Mouse (Mus musculus) midbrain, embryonic 15.5 days (tissue): ENCODE data around the gene Pgrmc1. TPM values are rescaled to one million over a fixed set of nuclear protein-coding genes. Genes with fewer than 3 reads are reported as not detected.
"Not testable (repeated sequence)": the region's sequence is repeated elsewhere in the genome, so short reads cannot be mapped to it uniquely, and the experiment has no call there.

Source experiments
- ATAC-seq: fragments of 200-750 bp; cut with Nextera tagmentation; replicated peaks from 2 replicates; pipeline ENCODE4 v1.8.0; 2017; ENCODE audit warnings: moderate TSS enrichment
- H3K27ac ChIP-seq: fragments of 300-500 bp; sonication (generic); 2 replicates; pipeline ENCODE4 v1.5.1; 2015; ENCODE audit warnings: mild to moderate bottlenecking, inconsistent platforms
- H3K27me3 ChIP-seq: fragments of 300-500 bp; sonication (generic); replicated peaks from 2 replicates; pipeline ENCODE4 v1.6.1; 2015; ENCODE audit warnings: inconsistent platforms
- H3K36me3 ChIP-seq: fragments of 300-500 bp; sonication (generic); replicated peaks from 2 replicates; pipeline ENCODE4 v1.6.1; 2015; ENCODE audit warnings: inconsistent platforms
- H3K4me1 ChIP-seq: fragments of 300-500 bp; sonication (generic); 2 replicates; pipeline ENCODE4 v1.6.1; 2015; ENCODE audit warnings: inconsistent platforms
- H3K4me2 ChIP-seq: fragments of 300-500 bp; sonication (generic); 2 replicates; pipeline ENCODE4 v1.6.1; 2015; ENCODE audit warnings: inconsistent platforms, mild to moderate bottlenecking, moderate library complexity
- H3K4me3 ChIP-seq: fragments of 300-500 bp; sonication (generic); 2 replicates; pipeline ENCODE4 v1.5.1; 2015; ENCODE audit warnings: mild to moderate bottlenecking, inconsistent platforms
- H3K9ac ChIP-seq: fragments of 300-500 bp; sonication (generic); 2 replicates; pipeline ENCODE4 v1.6.1; 2015; ENCODE audit warnings: mild to moderate bottlenecking, inconsistent platforms
- H3K9me3 ChIP-seq: fragments of 300-500 bp; sonication (generic); 2 replicates; pipeline ENCODE4 v1.6.1; 2016; ENCODE audit warnings: inconsistent platforms
- WGBS: fragments of 180-500 bp; shearing (Covaris S2); methylation state at CpG from one replicate; pipeline ENCODE4 v1.1.7; 2015; ENCODE audit warnings: mixed read lengths; 5-methylcytosine and 5-hydroxymethylcytosine counted together
- polyA plus RNA-seq: library from polyadenylated mRNA; unstranded; fragments of >200 nt; fragmentation: Nextera tagmentation; extraction: Ambion mirVana; gene quantifications from 2 replicates; pipeline ENCODE4 v1.2.1, GENCODE M21; 2015

The Pgrmc1 gene
- polyA plus RNA-seq = 682 and 686 TPM in 2 replicates

DNA sequence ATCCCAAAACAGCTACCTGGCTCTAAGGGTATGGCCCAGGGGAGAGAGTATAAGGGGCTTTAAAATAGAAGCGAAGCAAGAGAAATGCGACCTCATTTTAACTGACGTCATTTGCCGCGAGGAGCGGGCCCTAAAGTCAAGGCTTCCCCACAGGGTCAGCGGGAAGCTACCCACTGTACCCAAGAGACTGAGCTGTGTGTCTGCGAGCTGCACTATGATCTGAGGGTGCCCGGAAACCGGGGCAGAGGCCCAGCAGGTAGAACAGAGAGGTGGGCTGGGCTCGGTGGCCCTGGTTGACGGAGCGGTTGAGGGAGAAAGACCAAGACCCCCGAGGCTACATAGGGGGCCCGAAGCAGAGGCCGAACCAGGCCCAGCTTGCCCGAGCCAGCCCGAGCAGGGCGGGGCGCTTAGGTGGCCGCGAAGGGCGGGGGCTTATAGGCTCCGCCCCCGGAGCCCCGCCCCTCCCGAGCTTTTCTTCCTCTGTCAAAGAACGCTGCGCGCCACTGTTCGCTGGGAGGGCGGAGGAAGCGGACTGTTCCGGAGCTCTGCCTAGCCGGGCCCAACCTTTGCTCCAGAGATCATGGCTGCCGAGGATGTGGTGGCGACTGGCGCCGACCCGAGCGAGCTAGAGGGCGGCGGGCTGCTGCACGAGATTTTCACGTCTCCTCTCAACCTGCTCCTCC is at the start of gene Pgrmc1:
Gene Pgrmc1 (plus strand): TSS at position 500 of the 683 bp plus-strand sequence.
- H3K36me3 ChIP-seq = no peaks in the 10 kb centered on the region
- H3K27me3 ChIP-seq = no peaks in the 10 kb centered on the region
- WGBS = 29% methylated on average over 42 of the region's 45 CpGs
- H3K9ac ChIP-seq = peak within 1 kb of the TSS; percentile 81
- H3K4me3 ChIP-seq = peak within 1 kb of the TSS; percentile 66
- H3K4me1 ChIP-seq = peaks cover 14% of the 10 kb centered on the region
- peak within 1 kb of the TSS; percentile 90 for H3K27ac ChIP-seq
- no peaks in the 10 kb centered on the region for H3K9me3 ChIP-seq
- peak; percentile 93 for ATAC-seq
- peak within 1 kb of the TSS; percentile 54 for H3K4me2 ChIP-seq

DNA sequence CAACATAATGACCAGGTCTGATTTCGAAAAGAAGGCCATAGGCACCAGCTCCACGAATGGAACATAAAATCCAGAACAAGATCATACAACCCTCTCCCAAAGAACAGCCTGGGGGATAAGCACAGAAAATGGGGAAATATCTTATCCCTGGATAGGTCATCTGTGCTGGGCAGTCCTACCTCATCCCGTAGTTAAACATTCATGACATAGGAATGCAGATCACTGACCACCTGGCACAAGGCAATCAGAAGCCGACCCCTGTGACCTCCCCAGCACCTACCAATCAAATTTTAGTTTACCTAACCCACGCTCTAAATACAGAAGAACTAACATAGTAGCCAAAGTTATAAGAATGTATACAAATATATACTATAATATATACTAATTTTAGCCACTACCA is 49.2 kb upstream of the Pgrmc1 start:
- Histone ChIP-seq H3K4me1 (no peaks in the 10 kb centered on the region), H3K27me3 (no peaks in the 10 kb centered on the region), H3K27ac (no peak overlapping the region), H3K9me3 (no peaks in the 10 kb centered on the region), H3K36me3 (no peaks in the 10 kb centered on the region), H3K4me2 (no peak overlapping the region), H3K4me3 (no peak overlapping the region), H3K9ac (no peak overlapping the region)
- 78% methylated on average over 5 of the region's 5 CpGs for WGBS
- no peak for ATAC-seq

DNA sequence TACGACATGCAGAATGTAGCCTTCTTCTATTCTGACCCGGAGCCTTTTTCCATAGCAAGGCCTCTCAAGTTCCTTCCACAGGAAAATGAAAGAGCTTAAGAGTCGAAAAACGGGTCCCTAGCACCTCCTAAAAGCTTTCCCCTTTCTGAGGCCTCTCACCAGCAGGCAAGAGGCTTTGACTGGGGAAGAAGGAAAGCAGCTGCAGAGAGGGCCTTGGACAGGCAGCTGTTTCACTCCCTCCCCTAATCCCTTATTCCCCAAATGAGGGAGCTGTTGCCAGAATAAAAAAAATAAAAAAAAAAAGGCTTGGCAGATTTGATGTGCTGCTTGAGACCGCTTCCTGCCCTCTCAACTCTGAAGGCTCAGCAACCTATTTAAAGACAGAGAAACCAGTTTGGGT is 47.1 kb upstream of the Pgrmc1 start:
- Histone ChIP-seq H3K4me2 (no peak overlapping the region), H3K4me3 (no peak overlapping the region), H3K27ac (peak overlapping the region; percentile 63; the same call in 1 of the 2 replicates), H3K9ac (no peak overlapping the region), H3K9me3 (no peaks in the 10 kb centered on the region), H3K27me3 (no peaks in the 10 kb centered on the region), H3K4me1 (no peaks in the 10 kb centered on the region), H3K36me3 (no peaks in the 10 kb centered on the region)
- WGBS = 16% methylated on average over 5 of the region's 5 CpGs
- peak; percentile 67; the same call in 1 of the 2 replicates for ATAC-seq

DNA sequence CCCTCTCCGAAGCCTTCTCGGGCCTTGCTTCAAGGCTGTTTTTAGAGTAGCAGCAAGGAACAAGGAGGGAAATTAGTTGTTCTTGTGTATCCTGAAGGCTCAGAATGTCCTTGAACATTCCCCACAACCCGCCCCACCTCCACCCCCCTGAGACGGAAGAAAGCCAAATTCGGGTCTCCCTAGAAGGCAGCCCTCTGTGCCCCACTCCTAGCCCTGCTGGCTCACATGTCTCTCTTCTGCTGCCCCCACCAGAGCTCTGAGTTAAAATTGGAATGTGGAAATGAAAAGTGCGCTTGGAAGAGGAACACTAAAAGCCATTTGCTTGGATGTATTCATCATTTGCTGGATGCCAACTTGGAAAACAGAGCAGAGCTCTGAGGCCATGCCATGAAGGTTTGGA is 46.7 kb upstream of the Pgrmc1 start:
- no peak for ATAC-seq
- no peaks in the 10 kb centered on the region for H3K9me3 ChIP-seq
- no peaks in the 10 kb centered on the region for H3K4me1 ChIP-seq
- no peaks in the 10 kb centered on the region for H3K27me3 ChIP-seq
- 33% methylated on average over 6 of the region's 6 CpGs for WGBS
- H3K9ac ChIP-seq = no peak overlapping the region
- peak overlapping the region; percentile 63; the same call in 1 of the 2 replicates for H3K27ac ChIP-seq
- H3K36me3 ChIP-seq = no peaks in the 10 kb centered on the region
- no peak overlapping the region for H3K4me2 ChIP-seq
- no peak overlapping the region for H3K4me3 ChIP-seq

DNA sequence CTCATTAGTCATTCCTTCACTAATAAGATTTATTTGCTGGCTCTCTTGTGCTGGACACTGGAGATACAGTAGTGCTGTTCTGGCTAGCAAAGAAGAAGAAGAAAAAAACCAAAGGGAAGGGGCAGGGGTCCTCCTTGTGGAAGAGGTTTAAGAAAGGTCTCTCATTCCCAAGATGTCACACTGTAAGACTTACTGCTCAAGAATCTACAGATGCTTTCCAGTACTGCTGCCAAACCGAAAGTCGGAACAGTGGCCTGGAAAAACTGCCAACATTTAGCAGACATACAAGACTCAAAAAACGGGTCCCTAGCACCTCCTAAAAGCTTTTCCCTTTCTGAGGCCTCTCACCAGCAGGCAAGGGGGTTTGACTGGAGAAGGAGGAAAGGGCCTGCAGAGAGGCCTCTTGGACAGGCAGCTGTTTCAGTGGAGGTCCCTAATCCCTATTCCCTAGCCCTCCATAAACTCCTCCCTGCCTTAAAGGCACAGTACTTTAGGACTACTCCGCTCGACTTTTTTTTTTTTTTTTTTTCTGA is 45.9 kb upstream of the Pgrmc1 start:
- Histone ChIP-seq H3K36me3 (no peaks in the 10 kb centered on the region), H3K27ac (0 out of 2 replicates have a peak overlapping the region, but pooled peaks have one; percentile 63), H3K4me2 (no peak overlapping the region), H3K4me3 (no peak overlapping the region), H3K27me3 (no peaks in the 10 kb centered on the region), H3K9me3 (no peaks in the 10 kb centered on the region), H3K9ac (no peak overlapping the region), H3K4me1 (no peaks in the 10 kb centered on the region)
- ATAC-seq = peak; percentile 86
- 31% methylated on average over 5 of the region's 5 CpGs for WGBS

DNA sequence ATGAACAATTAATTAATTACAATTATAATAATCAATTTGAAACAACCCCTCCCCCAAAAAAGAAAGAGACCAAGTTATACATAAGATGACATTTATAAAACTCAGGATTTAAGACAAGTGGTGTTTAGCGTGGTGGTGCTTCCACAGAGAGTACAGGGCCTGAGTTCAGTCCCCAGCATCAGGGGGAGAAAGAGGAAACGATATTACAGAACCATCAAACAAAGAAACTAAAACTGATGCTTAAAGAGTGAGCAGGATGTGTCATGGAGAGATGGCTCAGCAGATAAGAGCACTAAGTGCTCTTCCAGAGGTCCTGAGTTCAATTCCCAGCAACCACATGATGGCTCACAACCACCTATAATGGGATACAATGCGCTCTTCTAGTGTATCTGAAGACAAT is 45.3 kb upstream of the Pgrmc1 start:
- Histone ChIP-seq H3K36me3 (no peaks in the 10 kb centered on the region), H3K27me3 (no peaks in the 10 kb centered on the region), H3K4me1 (no peaks in the 10 kb centered on the region), H3K4me3 (no peak overlapping the region), H3K9me3 (no peaks in the 10 kb centered on the region), H3K27ac (no peak overlapping the region), H3K4me2 (no peak overlapping the region), H3K9ac (no peak overlapping the region)
- ATAC-seq = no peak
- 70% methylated on average over 3 of the region's 3 CpGs for WGBS

DNA sequence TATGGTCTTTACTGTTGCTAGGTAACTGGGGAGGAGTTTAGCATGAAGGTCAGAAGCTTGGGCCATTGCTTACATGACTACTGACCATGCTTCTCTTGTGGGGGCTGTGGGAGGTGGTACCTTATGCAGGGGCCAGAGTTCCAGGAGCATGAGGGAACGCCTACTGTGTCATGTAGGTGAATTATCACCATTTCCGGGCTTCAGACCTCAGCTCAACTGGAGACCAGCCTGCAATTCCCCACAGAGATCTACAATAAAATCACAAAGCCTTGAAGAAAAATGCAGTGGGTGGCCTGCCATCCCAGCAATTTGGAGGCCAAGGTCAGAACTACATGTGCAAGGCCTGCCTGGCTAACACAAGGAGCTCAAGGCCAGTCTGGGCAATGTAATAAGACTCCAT is 42.8 kb upstream of the Pgrmc1 start:
- H3K4me2 ChIP-seq, H3K4me1 ChIP-seq, H3K27ac ChIP-seq, H3K36me3 ChIP-seq, H3K4me3 ChIP-seq, H3K9ac ChIP-seq, H3K9me3 ChIP-seq, H3K27me3 ChIP-seq, ATAC-seq: not testable (repeated sequence)
- WGBS = 60% methylated on average over 2 of the region's 2 CpGs

DNA sequence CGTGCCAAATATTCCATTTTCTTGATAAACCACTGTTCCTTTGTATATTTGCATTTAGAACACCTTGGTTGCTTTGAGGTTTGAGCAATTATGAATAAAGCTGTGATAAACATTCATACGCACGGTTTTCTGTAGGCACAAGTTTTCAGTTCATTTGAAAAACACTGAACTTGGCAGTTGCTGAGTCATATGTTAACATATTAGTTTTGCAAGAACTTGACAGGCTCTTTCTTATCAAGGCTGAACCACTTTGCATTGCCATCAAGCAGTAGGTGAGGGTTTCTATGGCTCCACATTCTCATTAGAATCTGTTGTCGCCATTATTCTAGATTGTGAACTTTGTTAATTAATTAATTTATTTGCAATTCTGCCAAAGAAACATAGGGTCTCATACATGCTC is 37.8 kb upstream of the Pgrmc1 start:
- no peak overlapping the region for H3K9ac ChIP-seq
- whole genome bisulfite sequencing = 81% methylated on average over 4 of the region's 4 CpGs
- ATAC-seq = no peak
- no peaks in the 10 kb centered on the region for H3K4me1 ChIP-seq
- no peak overlapping the region for H3K4me2 ChIP-seq
- no peak overlapping the region for H3K27ac ChIP-seq
- no peak overlapping the region for H3K4me3 ChIP-seq
- H3K36me3 ChIP-seq = no peaks in the 10 kb centered on the region
- H3K27me3 ChIP-seq = no peaks in the 10 kb centered on the region
- H3K9me3 ChIP-seq = no peaks in the 10 kb centered on the region

DNA sequence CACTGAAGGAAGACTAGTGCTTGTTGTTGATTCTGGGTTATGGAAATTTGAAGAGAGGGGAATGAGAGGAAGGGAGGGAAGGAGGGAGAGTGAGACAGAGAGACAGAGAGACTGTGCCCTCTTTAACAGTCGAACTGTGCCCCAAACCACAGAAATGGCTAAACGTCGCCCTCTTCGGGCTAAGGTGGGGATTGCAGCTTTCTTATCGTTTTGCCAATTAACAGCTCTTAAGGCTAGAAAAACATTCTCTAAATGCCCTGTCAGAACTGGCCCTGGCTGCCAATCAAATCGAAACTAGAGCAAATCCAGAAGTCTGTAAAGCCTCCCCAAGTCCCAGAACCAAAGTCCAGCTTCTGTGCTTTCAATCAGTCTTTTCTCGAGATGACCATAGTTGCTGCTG is 36.4 kb upstream of the Pgrmc1 start:
- H3K4me2 ChIP-seq = no peak overlapping the region
- no peaks in the 10 kb centered on the region for H3K9me3 ChIP-seq
- no peak overlapping the region for H3K4me3 ChIP-seq
- H3K4me1 ChIP-seq = no peaks in the 10 kb centered on the region
- no peak overlapping the region for H3K9ac ChIP-seq
- ATAC-seq = no peak
- no peak overlapping the region for H3K27ac ChIP-seq
- no peaks in the 10 kb centered on the region for H3K27me3 ChIP-seq
- H3K36me3 ChIP-seq = no peaks in the 10 kb centered on the region
- WGBS = 22% methylated on average over 7 of the region's 7 CpGs

DNA sequence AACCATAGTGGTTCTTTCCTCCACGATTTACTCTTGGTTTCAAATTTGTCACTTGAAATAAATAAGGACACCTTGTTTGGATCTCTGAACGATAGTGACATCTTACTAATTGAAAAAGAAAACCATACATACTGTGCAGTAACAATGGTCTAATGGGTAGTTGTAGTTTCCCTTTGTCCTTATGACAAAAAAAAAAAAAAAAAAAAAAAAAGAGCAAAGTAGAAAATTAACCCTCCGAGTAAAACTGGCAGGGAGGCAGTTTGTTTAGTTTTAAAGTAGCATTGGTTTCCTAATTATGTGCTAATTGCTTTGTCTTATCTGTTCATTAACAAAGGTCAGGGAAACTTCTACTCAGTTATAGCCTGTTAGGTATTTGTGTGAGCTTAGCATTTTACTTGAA is 35.9 kb upstream of the Pgrmc1 start:
- Histone ChIP-seq H3K27me3 (no peaks in the 10 kb centered on the region), H3K9ac (no peak overlapping the region), H3K27ac (no peak overlapping the region), H3K4me2 (no peak overlapping the region), H3K4me3 (no peak overlapping the region), H3K4me1 (no peaks in the 10 kb centered on the region), H3K36me3 (no peaks in the 10 kb centered on the region), H3K9me3 (no peaks in the 10 kb centered on the region)
- ATAC-seq = no peak
- 45% methylated on average over 3 of the region's 3 CpGs for WGBS

DNA sequence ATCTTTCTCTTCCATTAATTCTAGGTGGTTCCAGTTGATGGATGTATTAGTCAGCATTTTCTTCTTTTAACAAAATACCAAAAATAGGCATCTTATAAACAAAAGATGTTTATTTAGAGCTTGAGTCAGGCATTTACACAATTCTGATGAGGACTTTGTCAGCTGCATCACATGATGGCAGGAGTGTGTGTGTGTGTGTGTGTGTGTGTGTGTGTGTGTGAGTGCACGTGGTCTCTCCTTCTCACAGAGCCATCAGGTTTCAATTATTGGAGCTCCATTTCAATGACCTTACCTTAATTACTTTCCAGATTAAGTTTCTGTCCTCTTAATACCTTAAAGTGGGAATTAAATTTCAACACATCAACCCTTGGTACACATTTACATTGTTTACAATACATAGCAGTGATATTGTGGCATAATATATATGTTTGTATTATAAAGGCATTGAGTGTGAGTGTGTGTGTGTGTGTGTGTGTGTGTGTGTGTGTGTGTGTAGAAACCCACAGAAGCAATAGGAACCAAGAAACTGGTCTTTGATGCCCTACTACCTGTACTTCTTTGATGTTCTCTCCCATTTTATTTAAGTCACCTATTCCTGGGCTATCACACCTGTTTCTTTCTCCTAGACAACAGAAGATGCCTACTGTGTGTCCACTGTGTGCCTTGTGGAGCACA is 11.2 kb upstream of the Pgrmc1 start:
- 0 out of 2 replicates have a peak overlapping the region, but pooled peaks have one; percentile 14 for H3K4me2 ChIP-seq
- no peaks in the 10 kb centered on the region for H3K27me3 ChIP-seq
- 29% methylated on average over 1 of the region's 1 CpGs for WGBS
- ATAC-seq = peak; percentile 56; the same call in 1 of the 2 replicates
- no peak overlapping the region for H3K9ac ChIP-seq
- H3K27ac ChIP-seq = peak overlapping the region; percentile 86
- H3K4me1 ChIP-seq = peaks cover 10% of the 10 kb centered on the region
- no peaks in the 10 kb centered on the region for H3K36me3 ChIP-seq
- no peak overlapping the region for H3K4me3 ChIP-seq
- H3K9me3 ChIP-seq = no peaks in the 10 kb centered on the region

DNA sequence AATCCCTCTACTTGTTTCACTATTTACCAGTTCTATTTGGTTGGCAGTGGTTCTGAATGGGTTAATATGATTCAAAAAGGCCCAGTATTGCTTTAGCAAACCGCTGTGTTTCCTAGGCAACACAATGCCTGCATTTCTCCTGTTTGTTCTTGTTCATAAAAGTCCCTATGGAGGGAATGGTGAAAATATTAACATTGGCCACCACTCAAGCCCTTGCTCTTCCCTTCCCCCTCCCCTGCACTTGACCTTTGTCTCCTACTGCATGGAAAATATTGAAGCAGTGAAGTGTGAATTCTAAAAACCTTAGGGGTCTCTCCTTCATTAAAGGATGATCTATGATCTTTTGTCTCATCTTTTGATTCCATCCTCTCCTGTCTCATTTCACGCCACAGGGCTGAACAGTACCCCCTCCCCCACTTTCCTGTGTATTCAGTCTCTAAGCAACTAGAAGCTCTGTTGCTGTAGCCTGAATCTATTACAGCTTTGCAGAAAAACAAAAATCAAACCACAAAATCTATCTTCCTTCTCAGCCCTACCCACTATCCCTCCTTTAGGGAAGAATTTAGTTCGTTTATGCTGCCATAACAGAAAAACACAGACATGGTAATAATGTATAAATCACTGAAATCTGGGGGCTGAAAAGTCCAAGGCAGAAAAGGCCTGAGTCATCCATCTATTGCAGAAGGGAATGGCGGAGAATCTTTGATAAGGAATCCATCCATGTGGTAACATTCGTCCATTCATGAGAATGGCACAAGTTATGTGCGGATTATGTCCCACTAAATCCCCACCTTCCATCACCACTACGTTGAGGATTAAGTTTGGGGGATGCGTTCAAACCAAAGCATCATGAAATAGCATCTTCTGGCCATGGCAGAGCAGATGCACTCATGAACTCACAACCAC is 10.4 kb upstream of the Pgrmc1 start:
- peak; percentile 95 for ATAC-seq
- 0 out of 2 replicates have a peak overlapping the region, but pooled peaks have one; percentile 14 for H3K4me2 ChIP-seq

More for the DNA sequence above, 10.4 kb upstream of the Pgrmc1 start:
- Histone ChIP-seq H3K4me3 (no peak overlapping the region), H3K36me3 (no peaks in the 10 kb centered on the region), H3K4me1 (peaks cover 10% of the 10 kb centered on the region), H3K9me3 (no peaks in the 10 kb centered on the region), H3K27ac (peak overlapping the region; percentile 86), H3K9ac (no peak overlapping the region), H3K27me3 (no peaks in the 10 kb centered on the region)
- 47% methylated on average over 8 of the region's 8 CpGs for WGBS
